Mouse (Mus musculus) gastrocnemius, postnatal 25 days (tissue): ENCODE data around the gene Tekt1. TPM values are rescaled to one million over a fixed set of nuclear protein-coding genes. Genes with fewer than 3 reads are reported as not detected.
A peak's percentile ranks its signal among the peaks of the same experiment; 100 is the strongest.

Experiments
- DNase-seq: peaks from one replicate; pipeline ENCODE4 v3.0.0; 2022
- long read RNA-seq, 2 experiments: library from polyadenylated mRNA; stranded (forward); transcript quantifications; one replicate each; pipeline ENCODE4 v2.0.0; 2021
- total RNA-seq, 2 experiments: library from RNA; stranded (reverse); gene quantifications; 1 replicate in 1 of 2; 2 replicates in 1 of 2; pipeline ENCODE4 v1.2.3; 2021

Tekt1 gene
- under 1 TPM; 0.64 to 0.70 TPM for total RNA-seq
- long read RNA-seq, experiment 1 = 0 reads
- long read RNA-seq, experiment 2 = 0 reads

GRCm38 (mm10) chr11:72362347-72362741 lies at the start of gene Tekt1:
Gene Tekt1 (minus strand): TSS chr11:72362442.
- no peak for DNase-seq

DNA sequence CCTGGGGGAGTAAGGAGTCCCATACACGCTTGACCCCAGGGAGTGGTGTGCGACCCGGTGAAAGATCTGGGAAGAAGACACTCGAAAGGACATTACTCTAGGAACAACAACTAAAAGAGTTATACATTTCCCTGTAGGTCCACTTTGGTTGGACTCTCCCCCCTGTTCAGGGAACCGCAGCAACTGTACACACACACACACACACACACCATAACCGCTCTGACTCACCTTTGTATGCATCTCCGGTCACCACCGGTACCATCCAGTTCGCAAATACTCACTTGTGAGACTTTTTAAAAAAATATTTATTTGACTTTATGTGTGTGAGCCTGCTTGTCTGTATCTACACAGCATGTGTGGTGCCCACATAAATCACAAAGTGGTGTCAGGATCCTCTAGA lies 49.7 kb upstream of the Tekt1 start:
- DNase-seq = no peak

DNA sequence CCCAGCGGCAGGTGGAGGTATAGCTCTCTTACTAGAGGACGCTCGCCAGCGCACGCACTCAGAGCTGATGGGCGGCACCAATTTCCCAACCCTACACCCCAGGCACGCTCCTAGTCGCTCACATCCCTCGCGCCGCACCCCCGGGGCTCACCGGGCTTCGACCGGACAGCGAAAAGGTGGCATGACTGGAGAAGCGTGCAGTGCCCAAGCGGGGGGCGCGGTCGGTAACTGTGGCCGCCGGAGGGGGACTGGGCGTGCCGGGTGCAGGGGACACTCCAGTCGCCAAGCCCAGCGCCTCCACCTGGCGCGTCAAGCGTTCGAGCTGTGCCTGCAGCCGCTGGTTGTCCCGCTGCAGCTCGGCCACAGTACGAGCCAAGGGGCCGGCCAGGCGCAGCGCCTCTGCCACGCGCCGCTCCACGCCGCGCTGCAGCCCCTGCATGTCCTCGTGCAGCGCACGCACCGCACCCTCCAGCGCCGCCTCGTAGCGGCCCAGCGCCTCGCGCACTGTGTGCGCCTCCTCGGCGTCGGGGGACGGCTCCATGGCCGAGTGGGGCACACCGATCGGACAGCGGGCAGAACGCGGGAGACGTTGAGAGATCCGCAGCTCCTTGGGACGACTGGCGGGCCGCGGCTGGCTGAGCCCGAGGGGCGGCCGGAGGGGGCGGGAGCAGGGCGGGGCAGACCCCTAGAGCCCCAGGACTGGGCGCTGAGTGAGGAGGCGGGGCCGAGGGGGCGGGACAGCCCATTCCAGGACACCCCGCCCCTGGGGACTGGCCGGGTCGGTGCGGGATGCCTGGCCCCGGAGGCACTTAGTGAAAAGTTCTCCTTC lies 49.1 kb upstream of the Tekt1 start, which contains the start of gene Smtnl2:
TSS of gene Smtnl2 (minus strand) at position 621 of the 829 bp plus-strand sequence.
- peak; percentile 96 for DNase-seq

DNA sequence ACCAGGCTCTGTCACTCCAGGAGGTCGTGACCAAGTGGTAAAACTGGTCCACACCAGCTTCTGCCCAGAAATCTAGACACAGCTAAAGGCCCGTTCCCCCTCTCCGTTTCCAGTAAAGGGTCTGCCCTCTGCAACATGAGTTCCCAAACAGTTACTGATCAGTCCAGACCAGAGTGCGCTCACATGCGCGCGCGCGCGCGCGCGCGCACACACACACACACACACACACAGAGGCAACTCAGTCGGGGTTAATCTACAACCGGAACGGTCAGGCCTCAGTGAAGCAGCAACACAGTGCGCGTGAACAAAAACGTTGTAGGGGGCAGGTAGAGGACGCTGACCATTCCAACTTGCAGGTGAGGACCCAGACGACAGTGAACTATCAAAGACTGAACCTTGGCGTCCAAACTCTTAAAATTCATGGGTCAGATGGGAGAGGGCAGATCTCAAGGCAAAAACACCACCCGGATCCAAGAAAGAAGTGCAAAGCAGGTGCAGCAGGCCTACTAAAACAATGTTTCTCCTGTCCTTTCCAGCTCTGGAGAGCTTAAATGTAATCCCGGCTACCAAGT lies 48.4 kb upstream of the Tekt1 start:
- DNase-seq = no peak

DNA sequence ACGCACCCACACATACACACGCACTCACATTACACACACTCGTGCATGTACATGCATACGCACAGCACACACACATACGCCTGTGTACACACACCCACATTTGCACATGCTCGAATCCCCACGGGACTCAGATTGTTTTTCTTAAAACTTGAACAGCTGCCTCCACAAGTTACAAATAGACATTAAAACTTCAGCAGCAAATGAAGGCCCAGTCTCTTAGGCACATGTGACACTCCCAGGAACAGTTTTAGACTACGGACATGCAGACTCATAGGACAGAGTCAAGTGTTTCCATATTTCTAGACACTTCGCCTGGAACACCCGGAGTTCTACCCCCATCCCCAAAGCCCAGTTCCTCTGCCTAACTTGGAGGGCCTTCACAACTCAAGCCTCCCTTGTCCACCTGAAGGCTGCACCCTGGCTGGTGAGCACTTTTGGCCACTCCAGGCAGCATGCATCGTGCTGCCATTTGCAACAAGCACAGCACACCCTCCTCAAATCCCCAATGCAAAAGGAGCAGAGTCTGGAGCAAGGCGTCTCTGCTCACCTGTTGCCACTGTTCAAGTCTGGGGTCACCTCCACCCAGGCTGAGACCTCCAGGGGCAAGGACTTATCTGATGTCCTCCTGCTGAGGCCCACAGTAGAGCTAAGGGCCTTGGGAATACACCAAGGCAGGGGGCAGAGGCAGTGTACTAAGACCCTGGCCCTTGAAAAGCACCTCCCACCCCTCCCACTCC lies 47.6 kb upstream of the Tekt1 start:
- no peak for DNase-seq

DNA sequence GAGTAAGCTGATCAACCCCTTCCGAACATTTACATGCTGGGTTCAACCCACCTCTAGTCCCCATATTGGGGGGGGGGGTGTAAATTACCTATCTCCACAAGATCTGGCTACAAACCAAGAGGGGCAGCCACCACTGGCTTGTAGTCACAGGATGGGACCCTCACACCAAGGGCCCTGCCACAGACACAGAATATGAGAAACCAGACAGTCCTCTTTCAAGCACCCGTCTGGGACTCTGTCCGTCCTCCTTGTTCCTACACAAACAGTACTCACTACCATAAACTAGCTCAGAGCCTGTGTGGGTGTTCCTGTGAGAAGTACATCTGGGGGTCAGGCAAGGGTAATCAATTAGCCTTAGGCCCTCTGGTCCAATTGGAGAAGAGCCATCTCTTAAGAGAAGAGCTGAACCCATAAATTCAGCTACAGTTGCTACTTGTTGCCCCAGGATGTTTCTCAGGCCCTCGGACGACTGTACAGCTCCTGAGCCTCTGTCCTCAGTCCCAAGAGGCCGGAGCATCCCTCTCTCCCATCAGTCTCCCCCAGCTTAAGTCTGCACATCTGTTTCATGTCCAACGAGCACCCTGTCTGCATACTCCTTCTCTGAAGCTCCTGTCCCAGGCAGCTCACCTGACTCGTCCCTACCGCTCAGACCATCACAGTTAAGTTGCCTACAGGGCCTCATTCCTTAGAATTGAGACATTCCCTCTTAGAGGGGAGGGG lies 46.4 kb upstream of the Tekt1 start:
- no peak for DNase-seq

GRCm38 (mm10) chr11:72407574-72407973 lies 45.3 kb upstream of the Tekt1 start:
- DNase-seq = no peak

- no peak for DNase-seq
Measured at GRCm38 (mm10) chr11:72407081-72407480, 44.8 kb upstream of the Tekt1 start.

GRCm38 (mm10) chr11:72406079-72406675 lies 43.9 kb upstream of the Tekt1 start:
- no peak for DNase-seq

DNA sequence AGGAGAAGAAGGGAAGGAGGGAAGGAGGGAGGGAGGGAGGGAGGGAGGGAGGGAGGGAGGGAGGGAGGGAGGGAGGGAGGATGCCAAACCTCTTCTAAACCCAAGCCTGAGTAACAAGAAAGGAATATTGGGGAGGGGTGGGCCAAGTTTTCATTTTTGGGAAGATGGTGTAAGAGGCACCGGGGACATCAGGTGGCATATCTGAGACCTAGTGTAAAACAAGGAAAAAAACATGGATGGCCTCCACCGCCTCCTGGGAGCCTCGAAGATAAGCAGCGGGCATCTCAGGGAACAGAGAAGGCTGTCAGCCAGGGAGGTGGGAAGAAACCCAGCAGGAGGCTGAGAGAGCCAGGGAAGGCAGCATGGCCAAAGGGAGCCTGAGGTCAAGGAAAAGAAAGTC lies 43.3 kb upstream of the Tekt1 start:
- no peak for DNase-seq

DNA sequence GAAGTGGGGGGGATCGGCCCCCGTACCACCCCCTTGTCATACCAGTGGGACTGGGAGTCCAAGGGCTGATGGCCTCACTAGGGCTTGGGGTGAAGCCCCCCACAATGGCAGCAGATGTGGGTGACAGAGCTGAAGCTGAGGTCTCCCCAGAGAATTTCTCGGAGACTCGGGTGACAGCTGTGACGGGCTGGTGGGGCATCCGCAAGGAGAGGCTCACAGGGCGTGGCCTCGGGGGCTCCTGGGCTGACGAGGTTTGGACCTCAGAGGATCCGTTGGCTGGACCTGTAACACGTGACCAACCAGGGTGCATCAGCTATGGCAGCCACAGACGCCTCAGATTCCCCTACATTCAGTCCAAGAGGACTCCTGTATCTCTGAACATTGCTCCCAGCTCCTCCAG lies 40.7 kb upstream of the Tekt1 start:
- DNase-seq = no peak

DNA sequence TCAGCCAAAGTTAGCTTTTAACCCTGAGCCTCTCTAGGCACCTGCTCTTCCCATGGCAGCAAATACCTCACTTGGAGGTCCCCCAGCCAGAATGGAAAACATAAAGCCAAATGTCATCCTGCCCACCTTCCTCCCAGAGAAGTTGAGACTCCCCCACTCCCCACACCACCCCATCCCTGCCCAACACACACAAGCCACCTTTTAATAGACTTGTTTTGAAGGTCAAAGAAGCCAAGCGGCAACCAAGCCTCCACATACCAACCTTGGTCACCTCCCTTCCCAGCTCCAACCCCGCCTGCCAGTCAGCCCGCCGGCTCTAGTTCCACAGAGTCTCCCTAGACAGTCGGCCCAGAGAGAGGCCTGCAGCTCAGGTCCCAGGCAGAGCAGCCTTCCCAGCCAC lies 39.8 kb upstream of the Tekt1 start:
- no peak for DNase-seq

GRCm38 (mm10) chr11:72401068-72401467 lies 38.8 kb upstream of the Tekt1 start:
- DNase-seq = no peak

- no peak for DNase-seq
Measured at GRCm38 (mm10) chr11:72397811-72398525, 35.7 kb upstream of the Tekt1 start.

- DNase-seq = peak; percentile 84
Measured at GRCm38 (mm10) chr11:72397072-72397471, 34.8 kb upstream of the Tekt1 start.

GRCm38 (mm10) chr11:72396621-72397020 lies 34.4 kb upstream of the Tekt1 start:
- peak; percentile 76 for DNase-seq

DNA sequence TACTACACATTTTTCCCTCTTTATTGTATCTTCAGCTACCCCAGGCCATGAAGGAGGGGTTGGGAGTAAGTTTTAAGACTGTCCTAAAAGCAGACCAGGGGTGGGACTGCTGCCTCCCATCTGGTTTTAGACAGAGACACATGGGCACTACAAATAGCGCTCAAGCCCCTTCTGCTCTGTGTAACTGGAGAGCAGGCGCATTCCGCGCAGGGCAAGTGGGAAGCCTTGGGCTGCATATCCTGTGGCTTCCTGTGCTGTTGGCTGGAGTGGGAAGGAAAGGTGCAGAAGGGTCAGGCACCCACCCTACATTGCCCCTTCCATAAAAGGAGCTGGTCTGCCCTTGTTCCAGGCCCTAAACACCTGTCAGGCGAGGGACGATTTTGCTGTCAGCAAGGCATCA lies 33.4 kb upstream of the Tekt1 start:
- DNase-seq = peak; percentile 56

- no peak for DNase-seq
Measured at GRCm38 (mm10) chr11:72394694-72395093, 32.5 kb upstream of the Tekt1 start.

DNA sequence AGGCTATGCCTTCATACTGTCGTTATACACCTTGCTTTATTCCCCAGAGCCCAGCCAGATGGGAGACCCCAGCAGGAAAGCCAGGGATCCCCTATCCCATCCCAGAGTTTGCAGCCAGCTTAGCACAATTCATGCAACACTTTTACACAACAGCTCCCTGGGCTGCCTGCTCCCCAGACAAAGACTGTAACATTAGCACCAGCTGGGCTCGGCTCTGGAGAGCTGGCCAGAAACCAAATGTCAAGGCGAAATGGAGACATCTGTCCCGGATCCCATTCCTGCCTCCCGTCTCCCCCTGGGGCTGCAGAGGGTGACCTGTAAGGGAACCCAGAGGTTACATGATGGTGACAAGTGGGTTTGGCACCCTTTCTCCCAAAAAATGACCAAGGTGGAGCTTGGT lies 31.4 kb upstream of the Tekt1 start:
- DNase-seq = peak; percentile 77

- no peak for DNase-seq
Measured at GRCm38 (mm10) chr11:72393243-72393642, 31.0 kb upstream of the Tekt1 start.

GRCm38 (mm10) chr11:72391181-72391580 lies 28.9 kb upstream of the Tekt1 start:
- DNase-seq = no peak
